Mouse (Mus musculus): ENCODE results near the gene Nbas.

The Nbas gene

DNA sequence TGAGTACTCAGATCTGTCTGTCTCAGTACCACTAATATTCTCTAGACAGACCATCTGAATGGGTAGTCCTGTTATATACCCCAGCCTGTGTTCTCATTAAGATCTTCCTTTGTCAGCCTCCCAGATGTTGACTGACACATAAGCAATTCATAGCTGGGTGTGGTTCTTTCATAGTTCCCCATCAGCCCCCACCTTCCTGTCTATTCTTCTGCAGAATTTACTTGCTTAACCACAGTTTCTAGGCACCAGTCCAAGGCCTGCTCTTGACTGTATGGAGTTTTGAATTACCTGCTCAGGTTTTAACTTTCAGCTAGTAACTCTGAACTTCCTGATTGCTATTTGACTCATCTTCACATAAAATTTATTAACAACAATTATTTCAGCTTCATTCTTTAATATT is 141.3 kb downstream of the Nbas start:
- DNase-seq = no peak

DNA sequence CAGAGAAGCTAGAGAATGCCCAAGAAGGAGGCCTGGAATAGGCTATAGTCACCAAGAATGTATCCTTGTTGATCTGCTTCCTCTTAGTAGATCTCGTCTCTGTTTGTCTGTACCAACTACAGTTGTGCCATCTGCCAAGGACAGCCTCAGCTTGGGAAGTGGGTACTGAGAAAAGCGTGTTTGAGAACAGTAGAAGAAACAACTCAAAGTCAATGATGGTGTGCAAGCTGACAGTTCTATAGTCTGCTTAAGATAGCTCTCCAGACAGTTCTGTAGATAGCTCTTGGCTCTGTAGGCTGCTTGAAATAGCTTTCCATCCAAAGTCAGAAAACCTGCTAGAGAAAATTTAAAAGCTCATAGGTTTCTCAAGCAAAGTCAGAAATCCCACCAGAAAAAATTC is 149.7 kb downstream of the Nbas start:
- no peak for DNase-seq

DNA sequence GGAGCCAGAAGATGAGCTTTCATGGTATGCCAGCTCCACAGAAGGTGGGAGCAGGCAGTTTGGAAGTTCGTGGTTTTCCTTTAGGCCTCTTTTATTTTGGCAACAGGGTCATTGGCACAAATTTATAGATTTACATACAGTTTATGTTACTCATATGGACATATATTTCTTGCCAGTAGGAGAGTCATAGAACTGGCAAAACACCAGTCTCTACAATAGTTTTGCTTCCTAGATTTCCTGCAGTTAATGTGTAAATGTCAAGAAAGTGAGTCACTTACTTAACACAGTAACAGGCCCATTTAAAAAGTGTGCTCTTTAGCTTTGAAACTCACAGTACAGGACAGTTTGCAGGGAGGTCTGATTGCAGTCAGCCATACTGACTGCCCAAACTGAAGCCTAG is 161.3 kb downstream of the Nbas start:
- no peak for DNase-seq

DNA sequence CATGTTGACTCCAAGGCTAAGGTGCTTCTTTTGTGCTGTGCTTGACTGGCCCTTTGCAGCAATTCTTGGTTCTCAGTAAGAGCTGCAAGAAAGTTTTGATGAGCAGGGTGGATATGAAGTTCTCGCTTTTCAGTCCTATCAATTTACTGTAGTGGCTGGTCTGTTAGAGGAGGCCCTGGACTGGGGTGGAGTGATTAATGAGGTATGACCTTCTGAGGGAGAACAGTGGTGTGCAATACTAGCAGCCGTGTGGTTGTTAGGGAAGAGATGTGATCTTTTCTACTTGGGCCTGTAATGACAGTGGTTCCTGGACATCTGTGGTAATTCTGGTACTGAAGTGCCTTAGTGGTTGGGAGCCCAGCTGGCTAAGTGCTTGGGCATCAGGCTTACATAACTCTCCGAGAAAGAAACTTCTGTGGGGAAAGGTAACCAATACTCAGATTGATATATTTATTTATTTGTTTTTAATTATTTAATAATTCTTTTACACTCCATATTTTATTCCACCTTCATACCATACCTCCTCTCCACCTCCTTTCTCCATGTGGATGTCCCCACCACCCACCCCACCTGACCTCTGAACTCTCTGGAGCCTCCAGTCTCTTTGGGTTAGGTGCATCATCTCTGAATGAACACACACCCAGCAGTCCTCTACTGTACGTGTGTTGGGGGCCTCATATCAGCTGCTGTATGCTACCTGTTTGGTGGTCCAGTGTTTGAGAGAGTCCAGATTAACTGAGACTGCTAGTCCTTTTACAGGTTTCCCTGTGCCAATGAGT is 175.9 kb downstream of the Nbas start:
- no peak for DNase-seq

DNA sequence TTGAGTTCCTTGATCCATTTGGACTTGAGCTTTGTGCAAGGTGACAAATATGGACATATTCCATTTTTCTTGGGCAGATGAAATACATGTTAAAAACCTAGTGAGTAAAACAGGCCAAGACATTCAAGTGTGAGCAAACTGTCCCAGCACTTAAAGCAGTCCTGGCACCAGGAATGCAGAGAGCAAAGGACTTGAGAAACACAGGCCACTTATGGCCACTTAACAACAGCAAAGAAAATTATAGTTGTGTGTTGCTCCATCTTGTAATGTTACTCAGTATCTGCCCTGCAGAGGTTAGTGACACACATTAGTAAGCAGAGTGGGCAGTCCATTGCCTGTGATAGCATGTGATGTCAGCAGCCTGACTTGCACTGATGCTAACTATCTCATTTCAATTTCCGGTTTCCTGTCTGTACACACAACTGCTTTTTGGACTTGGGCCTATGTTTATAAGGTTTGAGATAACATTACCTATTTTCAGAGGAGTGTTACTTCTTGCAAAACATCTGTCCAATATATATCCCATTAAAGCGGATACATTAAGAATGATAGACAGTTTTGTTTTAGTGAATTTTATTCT is 176.6 kb downstream of the Nbas start:
- DNase-seq = no peak

DNA sequence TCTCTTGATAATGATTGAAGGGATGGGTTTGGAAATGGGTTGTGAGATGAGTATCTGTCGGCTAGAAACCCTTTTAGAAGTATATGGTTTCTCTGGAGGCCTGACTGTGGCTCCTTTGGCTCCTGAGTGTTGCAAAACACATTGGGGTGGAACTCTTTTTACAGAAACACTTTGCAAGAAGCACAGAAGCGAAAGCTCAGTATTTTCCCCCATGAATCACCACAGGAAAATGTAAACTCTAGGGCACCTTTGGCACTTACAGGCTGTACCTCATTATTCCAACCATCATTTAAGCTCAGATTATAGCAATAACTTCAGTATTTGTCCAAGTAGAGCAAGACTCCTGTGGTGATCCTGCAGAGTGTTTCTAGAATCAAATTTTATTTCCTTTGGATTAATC is 180.0 kb downstream of the Nbas start:
- DNase-seq = no peak

DNA sequence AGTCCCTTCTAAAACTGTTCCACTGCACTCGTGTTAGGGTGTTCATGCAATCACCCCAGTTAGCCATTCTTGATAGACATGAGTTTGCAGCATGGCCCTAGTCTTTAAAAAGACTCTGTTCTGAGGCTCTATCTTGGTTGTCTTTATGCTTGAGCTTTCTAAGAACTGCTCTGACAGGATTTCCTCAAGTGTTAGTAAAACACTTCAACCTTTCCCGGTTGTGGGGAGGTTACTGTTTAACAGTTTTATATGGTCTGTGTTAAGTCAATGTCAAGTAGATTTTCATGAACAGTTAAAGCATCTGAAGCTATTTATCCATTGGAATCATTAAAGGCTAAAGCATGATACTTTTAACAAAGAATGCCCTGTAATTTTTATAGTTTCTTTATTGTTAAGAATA is 183.1 kb downstream of the Nbas start:
- DNase-seq = no peak

DNA sequence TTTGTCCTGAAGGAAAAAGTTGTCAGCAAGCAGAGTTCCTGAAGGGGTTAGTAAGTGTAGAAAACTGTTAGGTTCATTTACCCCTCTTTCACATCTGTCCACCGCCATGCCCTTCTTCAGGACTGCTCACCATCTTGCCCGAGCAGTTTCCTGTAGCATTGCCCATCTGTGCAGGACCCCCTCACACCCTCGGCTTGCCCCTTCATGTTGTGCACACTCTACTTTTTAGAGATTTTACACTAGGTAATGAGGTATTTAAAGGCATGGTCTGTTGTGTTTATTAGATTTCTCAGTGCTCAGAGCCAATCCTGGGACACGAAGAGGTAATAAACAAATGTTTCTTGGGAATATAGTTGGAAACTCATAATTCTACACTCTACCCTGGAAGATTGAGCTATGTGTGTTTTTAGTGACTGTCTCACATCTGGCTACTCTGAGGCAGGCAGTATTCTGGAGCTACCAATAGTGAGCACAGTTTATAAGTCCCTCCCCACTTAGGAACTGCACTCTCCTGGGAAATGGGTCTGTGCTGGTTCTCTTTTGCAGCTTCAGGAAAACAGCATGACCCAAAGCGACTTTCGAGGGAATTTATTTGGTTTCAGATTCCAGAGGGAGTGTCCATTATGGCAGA is 191.4 kb downstream of the Nbas start:
- DNase-seq = no peak

DNA sequence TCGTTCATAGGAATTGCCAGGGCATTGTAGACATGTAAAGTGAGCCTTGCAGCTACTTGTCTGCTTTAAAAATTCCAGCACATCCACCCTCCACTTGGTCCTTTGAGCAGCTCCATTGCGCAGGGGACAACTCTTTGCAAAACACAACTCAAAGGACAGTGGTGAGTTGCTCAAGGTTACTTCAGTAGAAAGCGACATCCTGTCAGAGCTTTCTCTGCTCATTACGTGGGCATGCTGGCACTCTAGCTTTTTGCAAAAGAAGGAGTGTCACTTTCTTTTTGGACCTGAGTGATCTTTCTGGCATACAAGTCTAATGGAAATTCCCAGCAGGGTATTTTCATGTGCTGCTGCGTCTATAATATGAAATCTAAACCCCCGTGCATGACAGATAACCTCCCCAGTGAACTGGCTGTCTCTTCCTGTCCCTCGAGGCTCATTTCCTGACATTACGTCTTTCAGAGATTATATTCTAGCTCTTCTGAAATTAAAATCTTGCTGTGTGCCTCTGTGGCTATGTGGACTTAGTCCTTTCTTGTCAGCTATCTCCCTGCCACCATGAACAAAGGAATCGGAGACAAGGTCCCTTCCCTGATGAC is 192.7 kb downstream of the Nbas start:
- no peak for DNase-seq

DNA sequence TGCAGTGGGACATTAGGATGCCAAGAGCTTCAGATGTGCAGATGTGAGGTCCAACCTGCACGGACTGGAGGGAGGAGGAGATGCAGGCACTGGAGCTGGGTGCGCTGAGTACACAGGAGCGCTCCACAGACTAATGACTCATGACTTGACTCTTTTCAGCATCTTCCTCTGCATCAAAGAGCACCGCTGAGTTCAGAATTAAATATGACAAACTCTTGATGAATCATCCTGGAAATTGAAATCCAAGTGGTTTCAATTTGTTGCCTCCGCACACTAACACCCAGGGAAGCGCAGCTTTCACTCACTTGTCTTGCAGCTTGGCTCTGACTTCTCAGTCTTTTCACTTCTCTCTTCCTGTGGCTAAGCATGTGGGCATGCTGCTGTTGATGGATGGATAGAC is 193.5 kb downstream of the Nbas start:
- no peak for DNase-seq

DNA sequence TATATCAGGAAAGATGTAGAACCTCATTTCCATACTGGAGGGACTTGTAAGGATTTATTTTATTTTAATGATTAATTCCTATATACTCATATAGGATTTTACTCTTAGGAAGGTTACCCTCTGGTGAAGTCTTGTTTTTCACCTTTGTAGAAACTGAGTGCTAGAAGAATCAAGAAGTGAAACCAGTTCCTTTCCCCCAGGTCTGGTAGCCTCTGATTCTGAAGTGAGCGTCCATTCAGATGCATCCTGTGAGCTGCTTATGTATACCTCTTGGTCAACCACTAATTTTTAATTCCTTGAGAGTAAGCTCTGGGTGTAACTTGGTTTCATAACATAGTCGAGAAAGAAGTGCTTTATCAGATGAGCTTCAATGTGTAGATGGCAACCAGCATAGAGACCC is 196.6 kb downstream of the Nbas start:
- no peak for DNase-seq

DNA sequence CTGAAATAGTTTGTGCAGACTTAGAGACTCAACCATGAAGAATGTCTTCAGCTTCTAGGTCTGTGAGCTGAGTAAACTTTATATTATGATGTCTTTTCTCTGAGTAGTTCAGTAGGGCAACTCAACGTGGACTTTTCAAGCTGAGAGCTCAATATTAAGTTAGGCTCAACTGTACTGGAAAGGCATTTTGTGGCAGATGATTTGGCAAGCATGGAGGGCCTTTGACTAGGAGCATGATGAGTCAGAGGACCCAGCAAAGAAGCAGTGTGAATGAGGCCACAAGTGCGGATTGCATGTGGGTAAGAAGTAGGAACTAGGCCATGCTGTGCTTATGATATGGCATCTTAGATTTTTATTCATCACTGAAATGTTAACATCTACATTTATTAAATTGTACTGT is 205.9 kb downstream of the Nbas start:
- no peak for DNase-seq

DNA sequence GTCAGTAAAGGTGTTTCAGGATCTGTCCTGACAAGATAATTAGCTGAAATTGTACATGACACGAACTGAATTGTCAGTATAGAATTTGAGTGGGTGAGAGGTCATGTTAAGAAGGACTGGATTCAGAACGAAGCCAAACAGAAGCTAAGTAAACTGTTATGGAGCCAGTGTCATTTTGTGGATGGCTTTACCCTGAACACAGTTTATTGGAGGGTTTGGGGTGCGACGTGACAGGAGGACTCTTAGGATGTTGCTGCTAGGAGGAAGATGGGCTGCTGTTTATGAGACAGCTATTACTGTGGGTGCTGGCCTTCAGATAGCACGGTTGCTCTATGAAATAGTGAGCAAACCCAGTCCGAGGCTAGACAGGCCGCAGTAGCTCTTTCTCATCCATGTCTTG is 210.2 kb downstream of the Nbas start:
- no peak for DNase-seq

DNA sequence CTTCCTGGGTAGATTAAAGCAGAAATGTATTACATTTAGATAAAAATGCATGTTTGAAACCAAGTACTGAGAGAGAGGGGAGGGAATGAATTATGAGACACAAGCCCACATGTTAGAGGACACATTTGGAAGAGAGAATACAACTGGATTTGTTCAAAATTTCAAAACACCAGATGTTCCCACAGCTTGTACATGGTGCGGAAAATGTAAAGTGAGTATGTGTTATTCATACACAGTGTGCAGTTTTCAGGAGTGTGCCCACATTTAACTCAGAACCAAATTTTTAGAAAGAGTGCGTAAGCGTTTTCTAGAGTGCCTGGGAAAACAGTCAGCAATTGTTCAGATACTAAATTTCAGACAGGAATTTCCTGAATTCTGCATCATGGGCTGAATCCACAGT is 217.3 kb downstream of the Nbas start:
- DNase-seq = no peak

DNA sequence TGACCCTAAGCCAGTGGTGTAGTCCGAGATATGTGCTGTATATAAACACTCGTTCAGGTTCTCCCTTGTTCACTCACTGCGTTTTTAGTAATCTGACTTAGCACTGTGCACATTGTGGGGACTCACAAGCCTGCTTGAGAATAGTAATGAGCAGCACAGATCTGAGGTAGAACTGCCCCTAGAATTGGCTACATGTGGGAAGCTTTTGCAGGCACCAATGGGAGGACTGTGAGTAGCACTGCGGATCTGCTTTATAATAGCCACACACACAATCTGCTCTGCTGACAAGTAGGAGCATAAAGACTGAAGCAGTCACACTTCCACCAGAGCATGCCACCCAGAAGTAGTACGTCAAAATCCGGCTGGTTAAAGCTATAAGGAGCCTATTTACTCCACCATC is 228.3 kb downstream of the Nbas start:
- no peak for DNase-seq

DNA sequence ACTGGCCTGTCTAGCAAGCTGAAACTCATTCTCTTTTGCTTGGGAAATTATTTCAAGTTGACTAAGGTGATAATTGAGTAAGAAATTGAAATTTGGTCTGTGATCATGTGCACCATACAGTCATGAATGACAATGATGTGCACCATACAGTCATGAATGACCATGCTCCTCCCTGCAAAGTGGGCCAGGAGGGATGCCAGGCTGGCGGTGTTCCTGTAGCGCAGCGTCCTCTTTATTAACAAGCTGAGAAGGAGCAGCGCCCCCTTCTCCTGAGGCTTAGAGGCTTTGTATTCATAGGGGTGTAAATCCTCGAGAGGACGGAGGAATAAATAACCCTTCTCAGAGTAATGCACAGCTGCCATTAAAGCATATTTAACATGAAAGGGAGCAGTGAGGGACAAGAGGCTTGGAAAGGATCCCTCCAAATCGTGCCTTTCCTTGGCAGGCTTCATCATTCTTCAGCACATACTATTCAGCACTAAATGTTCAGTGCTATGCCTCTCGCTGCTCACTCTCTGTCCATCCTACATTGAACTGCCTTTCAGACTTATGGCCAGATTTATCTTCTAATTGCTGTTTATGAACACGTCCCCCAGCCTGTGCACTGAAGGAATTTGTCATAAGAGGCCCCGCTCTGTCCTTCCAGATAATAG is 230.4 kb downstream of the Nbas start:
- no peak for DNase-seq

DNA sequence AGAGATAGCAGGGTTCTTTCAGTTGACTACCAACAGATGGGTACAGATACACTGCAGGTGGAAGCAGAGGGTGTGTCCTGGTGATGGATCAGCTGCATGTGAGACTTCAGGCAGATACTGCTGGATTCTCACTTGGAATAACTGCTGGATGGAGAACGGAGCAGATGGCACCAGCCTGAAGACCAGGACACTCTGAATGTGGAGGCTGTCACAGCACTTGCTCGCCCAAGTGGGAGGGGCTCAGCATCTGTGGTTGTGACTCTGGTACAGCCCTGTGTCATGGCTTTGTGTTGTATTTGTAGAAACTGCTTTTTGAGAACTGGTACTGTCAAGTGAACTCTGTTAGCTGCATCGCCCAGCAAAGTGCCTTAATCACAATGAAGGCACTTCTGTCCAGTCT is 231.3 kb downstream of the Nbas start:
- no peak for DNase-seq

DNA sequence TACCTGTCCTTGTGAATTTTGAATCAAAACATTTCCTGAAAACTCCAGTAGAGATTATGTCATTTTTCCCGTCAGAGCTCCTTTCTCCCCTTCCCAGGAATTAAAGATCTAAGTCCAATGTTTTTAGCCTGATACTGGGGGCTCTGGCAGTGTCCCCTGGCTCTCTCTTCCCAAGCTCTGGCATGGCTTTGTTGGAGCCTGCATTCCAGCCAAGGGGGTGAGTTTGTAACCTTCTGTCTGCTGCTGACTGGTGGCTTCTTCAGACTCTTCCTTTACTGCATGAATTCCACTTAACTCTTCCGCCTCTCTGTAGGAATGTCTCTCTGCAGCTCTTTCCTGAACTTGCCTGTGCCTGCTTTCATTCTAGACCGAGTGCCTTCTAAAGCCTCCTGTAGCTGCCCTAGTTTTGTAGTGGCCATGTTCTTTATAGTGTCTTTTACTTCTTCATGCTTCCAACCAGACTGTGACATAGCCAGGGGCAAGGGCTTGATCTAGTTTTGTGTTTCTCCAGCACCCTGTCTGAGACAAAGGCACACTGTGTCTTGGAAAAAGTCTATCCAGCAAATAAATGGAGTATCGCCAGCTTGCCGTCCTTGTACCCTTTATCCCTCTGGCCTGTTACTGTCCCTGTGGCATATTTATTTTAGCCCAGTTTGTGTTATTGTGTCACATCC is 236.0 kb downstream of the Nbas start:
- DNase-seq = no peak

DNA sequence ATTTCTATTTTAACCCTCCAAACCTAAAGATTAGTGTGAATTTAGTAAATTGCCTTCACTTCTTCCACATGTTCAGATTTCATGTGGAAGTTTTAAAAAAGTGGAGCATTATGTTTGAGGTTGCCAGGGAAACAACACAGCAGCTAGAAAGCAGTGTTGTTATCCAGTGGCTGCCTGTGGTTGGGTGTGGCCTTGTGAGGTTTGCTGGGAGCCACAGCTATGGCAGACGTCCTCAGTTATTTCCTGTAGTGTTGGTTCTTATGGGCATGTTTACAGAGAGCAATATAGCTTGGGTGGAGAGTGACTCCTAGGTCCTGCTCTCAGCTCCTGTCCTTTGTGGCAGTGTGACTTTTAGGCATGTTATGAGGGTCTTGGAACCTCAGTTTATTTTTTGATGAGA is 249.1 kb downstream of the Nbas start:
- DNase-seq = no peak

DNA sequence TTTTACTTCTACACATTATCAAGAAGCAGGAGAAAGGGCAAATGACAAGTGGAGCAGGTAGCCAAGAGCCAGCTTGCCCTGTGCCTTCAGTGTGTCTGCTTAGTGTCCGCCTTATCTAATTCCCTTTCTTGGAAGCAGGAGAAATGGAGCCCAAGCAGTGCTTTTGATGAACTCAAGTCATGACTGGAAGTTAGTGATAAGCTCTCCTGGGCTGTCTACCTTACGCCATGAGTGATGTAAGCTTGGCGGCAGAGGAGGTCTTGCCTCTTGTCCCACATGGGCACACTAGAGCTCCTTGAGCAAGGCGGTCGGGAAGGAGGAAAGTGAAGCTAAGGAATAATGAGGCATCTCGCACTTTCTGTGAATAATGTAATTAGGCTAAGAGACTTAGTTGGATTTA is 250.5 kb downstream of the Nbas start:
- no peak for DNase-seq

DNA sequence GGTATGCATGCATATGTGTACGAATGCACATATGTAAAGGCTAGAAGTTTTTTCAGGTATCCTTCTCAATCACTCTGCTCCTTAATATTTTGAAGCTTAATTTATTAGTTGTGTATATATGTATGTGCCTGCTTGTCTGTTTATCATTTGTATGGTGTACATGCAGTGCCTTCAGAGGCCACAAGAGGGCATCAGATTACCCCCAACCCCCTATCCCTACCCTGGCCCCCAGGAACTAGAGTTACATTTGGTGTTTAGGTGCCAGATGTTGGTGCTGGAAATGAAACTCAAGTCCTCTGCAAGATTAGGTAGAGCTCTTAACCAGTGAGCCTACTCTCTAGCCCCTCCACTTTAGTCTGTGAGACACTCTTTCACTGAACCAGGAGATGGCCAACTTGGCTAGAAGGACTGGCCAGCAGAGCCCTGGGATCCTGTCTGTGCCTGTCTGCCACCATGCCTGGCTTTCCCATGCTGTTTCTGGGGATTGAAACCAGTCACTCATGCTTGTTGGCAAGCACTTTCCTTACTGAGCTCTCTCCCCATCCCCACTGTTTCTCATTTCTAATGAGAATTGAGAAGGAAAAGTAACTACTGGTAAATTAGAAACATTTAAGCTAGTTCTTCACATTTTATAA is 263.9 kb downstream of the Nbas start:
- DNase-seq = no peak

DNA sequence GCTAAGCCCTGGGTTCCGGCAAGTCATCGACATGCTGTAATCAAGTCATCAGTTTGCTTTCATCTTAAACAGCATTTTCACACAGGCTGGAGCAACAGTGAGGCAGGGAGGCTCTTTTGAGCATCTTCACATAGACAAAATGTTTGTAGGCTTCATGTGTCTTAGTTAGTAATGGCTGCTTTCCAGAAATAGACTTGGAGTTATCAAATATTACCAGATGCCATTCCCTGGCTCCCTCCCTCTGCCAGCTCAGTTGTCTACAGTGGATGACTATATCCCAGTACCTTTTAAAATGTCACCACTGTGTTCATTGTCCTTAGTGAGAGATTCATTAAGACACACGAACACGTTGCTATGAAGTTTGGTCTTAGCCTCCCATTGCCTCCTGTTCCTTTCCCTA is 270.2 kb downstream of the Nbas start:
- DNase-seq = no peak

DNA sequence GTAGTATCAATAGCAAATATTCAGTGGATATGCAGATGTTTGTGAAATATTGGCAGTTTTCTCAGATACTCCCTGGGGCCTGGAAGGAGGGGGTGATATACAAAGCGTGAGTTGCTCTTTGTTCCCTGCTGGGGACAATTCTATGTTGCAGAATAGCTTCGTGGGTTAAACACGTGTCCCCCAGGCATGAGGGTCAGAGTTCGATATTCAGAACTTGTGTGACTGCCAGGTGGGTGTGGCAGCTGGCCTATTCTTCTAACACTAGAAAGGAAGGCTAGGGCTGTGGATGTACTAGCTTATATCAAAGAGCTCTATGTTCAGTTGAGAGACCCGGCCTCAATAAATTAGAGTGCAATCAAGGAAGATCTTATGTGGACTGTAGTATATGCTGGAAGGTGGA is 274.9 kb downstream of the Nbas start:
- no peak for DNase-seq
